Mouse (Mus musculus) gastrocnemius, postnatal 4 days (tissue): ENCODE data around the gene Pbx1. TPM values are rescaled to one million over a fixed set of nuclear protein-coding genes. Genes with fewer than 3 reads are reported as not detected.

Experiments used
- DNase-seq, 2 experiments: peaks; one replicate each; pipeline ENCODE4 v3.0.0; 2021 to 2022; ENCODE audit warnings: low spot score in 2 of 2, mixed read lengths in 2 of 2
- total RNA-seq, 2 experiments: library from RNA; stranded (reverse); gene quantifications; 2 replicates each; pipeline ENCODE4 v1.2.3; 2021

Pbx1 gene
- total RNA-seq, 2 experiments from 2014 or later = 44.6 to 50.6 TPM

- no peak for DNase-seq
Measured at GRCm38 (mm10) chr1:168275678-168276077, 156.4 kb downstream of the Pbx1 start.

DNA sequence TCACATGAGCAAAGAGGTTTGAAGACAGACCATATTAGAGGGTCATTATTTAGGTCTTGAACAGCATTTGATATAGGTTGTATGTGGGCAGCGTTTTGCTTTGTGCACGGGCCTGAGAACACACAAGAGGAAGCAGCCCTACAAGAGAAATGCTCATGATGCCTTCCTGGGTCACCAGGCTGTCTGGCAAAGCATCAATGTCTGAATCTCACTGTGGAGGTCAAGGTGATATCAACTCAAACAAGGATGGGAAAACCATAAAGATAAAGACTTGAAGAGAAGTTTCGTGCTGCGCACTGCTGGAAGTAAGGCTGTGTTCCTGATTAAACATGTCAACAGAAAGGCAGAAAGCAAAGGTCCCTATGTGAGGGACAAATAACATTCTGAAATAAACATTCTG is 157.8 kb downstream of the Pbx1 start:
- DNase-seq = no peak

DNA sequence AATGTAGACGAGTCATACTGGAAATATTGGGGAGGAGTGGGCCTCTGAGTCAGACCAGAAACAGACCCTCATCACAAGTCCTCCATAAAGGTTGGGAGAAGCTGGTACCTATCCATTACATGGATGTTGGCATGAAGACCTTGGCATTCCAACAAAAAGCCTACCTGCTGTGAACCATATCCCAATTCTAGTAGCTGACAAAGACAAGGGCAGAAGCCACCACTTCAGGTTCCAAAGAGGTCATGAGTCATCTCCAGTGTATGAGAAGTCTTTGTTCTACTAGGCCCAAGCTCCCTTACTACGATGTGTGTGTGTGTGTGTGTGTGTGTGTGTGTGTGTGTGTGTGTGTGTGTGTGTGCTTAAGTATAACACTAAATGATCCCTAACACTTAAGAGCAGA is 160.0 kb downstream of the Pbx1 start:
- DNase-seq = no peak

GRCm38 (mm10) chr1:168271207-168271606 is 160.9 kb downstream of the Pbx1 start:
- DNase-seq = no peak

DNA sequence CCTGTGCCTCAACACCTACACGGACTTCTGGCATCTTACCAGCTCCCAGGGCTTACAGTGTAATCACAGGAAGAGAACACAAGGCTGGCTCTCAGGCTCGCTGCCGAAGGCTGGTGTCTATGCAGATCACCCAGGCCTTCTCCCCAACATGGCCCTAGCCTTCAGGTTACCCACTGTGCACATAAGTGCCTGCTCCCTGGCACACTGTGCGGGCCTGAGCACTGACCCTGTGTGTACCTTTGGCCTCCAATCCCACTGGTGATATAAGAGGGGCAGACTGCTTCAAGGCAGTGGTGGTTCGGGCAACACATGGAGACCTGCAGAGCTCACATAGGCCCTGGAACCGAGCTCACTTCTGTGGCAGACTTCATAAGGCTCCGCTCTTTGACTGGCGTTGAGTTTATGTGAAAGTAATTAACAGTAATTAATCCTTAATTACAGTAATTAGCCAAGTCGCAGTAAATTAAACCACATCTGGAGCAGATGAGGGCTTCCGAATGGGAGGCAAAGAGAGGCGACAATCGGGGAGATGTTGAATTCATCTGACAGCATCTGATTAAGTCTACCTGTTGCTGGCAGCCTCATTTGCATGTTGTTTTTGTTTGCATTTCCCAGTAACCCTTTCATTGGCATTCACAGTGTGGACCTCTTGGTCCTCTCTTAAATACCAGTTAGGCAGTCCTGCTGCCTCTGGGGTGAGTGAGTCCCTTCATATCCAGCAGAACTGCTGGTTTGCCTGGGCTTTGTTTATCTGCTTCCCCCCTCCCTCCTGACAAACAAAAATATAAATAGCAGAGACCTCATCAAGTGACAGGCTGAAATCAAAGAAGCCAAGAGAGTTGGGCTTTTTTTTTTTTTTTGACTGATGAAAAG is 163.1 kb downstream of the Pbx1 start:
- DNase-seq = no peak

DNA sequence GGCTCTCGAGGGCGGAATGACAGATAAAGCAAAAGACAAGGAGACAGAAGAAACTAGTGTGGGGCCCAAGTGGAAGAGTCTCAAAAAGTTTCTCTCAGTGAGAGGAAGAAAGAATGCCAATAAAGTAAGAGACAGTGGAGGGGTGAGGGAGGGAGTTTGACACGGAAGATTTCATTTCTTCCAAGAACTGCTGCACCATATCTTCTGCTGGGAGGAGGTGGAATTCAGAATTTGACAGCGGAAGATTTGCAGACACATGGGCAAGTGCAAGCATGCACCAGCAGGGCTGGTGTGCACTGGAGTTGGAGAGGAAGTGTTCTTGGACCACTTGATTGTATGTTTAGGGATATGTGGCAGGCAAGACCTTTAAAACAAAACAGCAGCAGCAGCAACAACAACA is 163.8 kb downstream of the Pbx1 start:
- DNase-seq = no peak

- no peak for DNase-seq
Measured at GRCm38 (mm10) chr1:168265594-168266390, 166.3 kb downstream of the Pbx1 start.

GRCm38 (mm10) chr1:168265090-168265489 is 167.0 kb downstream of the Pbx1 start:
- no peak for DNase-seq

DNA sequence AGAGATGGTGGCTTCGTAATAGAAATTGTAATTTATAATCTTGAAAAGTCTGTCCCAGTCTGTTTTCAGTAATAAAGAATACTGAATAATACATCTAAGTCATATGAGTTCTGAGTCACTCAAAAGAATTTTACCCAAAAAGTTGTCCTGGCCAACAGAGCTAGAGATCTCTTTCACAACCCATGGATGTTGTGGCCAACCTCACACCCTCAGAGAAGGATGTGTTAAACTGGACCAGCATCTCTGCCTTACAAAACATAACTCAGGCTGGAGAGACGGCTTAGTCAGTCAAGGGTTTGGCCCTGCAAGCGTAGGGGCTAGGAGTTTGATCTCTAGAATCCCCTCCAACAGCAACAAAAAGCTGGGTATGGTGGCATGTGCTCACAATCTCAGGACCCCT is 171.7 kb downstream of the Pbx1 start:
- no peak for DNase-seq

DNA sequence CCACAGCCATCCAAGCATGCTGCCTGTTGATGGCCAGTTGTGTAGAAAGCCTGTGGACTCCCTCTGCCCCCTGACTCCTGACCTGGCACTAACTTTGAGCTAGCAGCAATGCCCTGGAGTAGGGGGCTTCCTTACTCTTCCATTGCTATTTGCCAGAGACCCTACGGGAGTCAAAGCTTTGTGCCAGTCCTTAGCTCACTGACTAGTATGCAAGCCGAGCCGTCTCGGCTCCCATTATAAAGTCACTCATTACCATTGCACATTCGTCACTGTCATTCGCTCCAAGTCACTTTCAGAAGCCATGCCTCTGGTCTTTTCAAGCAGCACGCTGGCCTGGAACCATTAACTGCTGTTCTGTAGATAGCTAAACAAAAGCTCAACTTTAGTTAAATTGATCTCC is 173.2 kb downstream of the Pbx1 start:
- no peak for DNase-seq

- no peak for DNase-seq
Measured at GRCm38 (mm10) chr1:168255347-168255908, 176.6 kb downstream of the Pbx1 start.

DNA sequence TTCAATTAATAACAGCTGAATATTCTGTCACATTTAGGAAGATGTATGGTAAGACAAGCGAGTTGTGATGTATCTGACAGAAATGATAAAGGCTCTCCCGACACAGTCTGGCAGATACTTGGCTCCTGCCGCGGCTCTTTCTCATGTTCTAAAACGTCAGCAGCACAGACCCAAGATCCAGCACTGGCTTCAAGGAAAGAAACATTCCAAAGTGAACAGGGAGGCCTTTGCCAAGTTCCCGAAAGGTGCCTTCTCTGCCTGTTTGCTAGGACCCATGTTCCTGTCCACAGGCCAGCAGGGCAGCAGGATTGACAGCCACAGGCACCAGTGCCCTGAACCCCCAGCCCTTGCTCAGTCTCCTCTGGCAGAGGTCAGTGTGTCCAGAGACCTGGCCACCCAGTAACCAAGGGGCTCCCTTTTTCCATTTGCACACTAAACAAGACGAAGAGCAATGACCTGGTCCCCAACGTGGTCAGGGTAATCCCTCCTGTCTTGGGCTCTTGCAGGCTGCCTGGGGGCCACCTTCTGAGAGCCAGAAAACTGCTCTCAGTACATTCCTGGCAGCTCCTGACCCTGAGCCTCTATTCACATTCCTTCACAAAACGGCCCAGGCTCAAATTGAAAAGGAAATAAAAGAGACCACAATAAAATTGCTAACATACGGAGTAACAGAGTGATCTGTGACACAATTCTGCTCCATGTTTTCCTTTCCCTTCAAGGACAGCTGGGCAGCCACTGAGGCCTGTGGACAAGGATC is 184.9 kb downstream of the Pbx1 start:
- no peak for DNase-seq

DNA sequence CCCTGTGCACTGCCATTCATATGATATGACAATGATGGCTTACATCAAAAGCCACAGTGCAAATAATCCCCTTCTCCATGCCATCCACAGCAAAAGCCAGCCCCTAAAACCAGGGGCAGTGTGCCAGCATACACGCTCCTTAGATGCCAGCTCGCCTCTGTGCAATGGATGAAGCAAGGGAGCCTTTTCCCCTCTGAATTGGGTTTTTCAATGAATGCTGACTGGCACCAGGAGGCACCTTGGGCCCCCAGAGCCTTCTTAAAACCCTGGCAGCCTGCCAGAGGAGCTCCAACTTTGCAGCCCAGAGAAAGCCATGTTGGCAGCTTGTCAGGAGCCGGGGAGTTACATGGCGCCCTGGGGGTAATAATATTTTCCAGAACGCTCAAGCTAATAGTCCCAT is 186.5 kb downstream of the Pbx1 start:
- DNase-seq = peak in 1 of 2 experiments; percentile 17

- DNase-seq = no peak
Measured at GRCm38 (mm10) chr1:168243759-168244158, 188.3 kb downstream of the Pbx1 start.

GRCm38 (mm10) chr1:168243068-168243467 is 189.0 kb downstream of the Pbx1 start:
- no peak for DNase-seq

DNA sequence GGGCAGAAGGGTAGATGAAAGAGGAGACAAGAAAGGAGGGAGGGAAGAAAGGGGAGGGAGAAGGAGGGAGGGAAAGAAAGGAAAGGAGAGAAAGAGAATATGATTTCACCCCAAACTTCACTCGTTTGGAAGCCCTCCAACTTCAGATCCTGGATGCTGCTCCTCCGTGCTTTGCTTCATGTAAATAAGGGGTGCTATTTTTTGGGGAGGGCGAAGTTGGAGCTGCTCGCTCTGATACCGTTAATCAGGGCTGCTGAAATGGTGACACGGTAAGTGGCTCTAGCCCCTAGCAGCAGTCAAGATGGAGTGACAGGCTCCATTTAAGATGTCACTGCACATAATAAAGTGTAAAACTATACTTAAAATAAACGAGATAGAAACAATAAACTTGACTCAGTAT is 190.8 kb downstream of the Pbx1 start:
- no peak for DNase-seq

- peak in 1 of 2 experiments; percentile 44 for DNase-seq
Measured at GRCm38 (mm10) chr1:168240846-168241245, 191.2 kb downstream of the Pbx1 start.

DNA sequence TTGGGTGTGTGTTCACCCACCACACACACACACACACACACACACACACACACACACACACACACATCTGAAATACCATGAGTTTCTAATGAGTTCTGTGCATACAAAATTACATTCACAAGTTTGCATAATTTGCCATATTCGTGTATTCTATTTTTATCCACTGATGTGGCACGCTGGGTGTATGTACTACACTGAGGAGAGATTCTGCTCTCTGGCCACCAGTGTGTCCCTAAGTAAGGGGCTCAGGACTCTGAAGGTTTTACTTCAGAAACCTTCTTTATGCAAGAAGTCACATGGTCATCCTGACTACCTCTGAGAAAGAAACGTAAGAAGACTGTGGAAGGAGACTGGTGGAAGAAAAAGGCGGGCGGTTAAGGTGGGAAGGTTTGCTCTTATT is 191.7 kb downstream of the Pbx1 start:
- no peak for DNase-seq

GRCm38 (mm10) chr1:168236101-168236500 is 196.0 kb downstream of the Pbx1 start:
- no peak for DNase-seq

GRCm38 (mm10) chr1:168234355-168234754 is 197.7 kb downstream of the Pbx1 start:
- DNase-seq = no peak

GRCm38 (mm10) chr1:168233182-168233581 is 198.9 kb downstream of the Pbx1 start:
- no peak for DNase-seq
